Mouse (Mus musculus): ENCODE results near the gene Lrrc26. TPM values are rescaled to one million over a fixed set of nuclear protein-coding genes. Genes with fewer than 3 reads are reported as not detected.
"Not testable (repeated sequence)": the region's sequence is repeated elsewhere in the genome, so short reads cannot be mapped to it uniquely, and the experiment has no call there.

Gene Lrrc26
- total RNA-seq (2021): not detected
- long read RNA-seq, experiment 1: 0 reads
- long read RNA-seq, experiment 2: 0 reads

DNA sequence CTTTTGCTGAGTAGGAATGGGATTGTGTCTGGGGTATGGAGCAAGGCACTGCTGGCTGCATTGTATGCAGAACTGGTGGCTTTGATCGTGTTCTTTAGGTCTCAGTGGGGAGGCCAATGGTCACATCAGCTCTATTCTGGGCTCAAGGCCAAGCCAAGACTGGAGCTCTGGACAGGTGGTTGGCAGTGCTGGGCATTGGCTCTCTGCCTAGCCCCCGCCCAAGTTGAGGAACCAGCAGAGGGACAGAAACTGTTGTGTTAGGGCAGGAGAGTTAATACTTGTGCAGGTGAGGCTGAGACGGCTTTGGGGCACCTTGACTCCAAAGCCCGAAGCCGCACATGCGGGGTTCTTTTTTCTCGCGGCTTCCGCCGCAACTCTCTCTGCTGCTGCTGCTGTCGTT is at the start of gene Lrrc26:
Gene Lrrc26, plus strand, starts transcription at position 265 of the 400 bp plus-strand sequence.
- DNase-seq (ENCODE audit: low spot score in 2 of 2): peak in 1 of 2 experiments; percentile 39

DNA sequence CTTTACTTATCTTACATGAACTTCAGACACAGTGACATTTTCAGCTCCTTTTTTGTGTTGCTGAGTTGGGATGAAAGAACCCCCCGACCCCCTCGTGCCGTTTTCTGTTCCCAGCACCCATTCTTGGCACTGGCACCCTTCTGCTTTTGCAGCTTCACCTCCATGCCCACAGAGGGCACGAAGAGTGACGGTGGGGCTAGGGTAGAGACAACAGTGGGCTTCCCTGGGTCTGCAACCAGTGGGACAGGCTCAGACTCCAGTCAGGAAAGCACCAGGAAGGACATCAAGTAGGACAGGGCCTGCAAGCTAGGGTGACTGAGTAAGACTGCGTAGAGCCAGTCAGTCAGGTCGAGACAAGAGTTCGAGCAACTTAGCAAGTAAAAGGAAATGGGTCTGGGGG is 49.4 kb upstream of the Lrrc26 start:
- DNase-seq (ENCODE audit: low spot score in 2 of 2): no peak

DNA sequence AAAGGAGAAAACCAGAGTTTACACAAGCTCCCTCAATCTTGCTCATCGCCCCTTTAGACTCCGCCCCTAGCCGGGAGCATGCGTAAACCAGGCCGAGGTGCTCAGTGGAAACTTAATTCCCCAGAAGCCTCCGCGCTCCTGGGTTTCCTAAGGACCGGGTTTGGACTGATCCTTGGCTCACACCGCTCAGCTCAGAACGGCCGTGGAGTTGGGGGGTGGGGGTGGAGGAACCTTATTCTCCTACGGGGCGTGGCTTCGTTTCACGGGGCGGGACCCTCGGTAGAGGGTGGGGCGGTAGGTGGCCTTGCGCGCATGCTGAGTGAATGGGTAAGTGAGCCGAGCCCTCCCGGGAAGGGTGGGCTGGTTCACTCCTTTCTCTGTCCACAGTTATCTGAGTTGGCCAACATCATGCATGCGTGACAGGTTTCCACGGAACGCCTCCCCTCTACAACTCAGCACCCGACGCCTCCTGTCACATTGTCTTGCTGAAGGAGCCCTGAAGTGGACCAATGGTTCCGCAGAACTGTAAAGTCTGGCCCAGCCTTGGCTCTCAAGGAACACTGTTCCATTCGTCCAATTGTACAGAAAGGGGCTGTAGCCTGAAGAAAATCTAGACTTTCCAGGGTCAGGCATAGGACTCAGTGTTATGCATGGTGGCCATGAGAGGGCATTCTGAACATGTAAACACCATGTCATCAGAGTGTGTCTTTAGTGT is 48.8 kb upstream of the Lrrc26 start:
- peak; percentile 69 to 75 for DNase-seq (ENCODE audit: low spot score in 2 of 2)

DNA sequence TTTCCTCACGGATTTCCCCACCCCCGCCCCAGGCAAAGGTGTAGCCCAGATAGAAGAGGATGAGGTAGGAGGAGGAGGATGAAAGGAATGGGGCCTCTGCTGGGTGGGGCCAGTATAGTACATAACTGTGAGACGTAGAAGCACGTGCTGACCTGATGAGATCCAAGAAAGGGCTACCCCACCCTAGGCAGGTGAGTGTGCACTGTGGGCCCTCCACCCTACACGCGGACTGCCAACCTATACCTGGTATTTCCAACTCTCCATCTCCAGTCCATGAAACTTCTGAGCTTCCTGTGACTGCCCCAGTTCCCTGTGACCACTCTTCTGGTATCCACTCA is 48.3 kb upstream of the Lrrc26 start:
- DNase-seq (ENCODE audit: low spot score in 2 of 2): no peak

DNA sequence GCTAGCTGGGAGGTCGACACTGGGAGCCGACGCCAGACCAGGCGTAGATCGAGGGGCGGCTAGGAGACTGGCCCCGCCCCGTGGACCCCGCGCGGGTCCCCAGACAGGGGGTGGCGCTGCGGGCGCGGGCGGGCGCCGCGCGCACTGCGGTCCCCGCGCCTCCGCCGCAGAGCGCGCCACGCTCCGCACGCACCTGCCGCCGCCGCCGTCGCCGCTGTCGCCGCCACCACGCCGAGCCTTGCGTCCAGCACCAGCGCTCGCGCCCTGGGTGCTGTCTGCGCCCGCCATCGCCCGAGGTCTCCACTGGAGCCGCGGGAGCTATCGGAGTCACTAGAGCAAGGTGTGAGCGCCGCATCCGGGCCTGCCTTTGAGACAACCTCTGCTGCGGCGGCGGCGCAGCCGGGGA is 47.6 kb upstream of the Lrrc26 start, which contains the start of the genes Rnf208 and Cysrt1:
Gene Rnf208, plus strand, starts transcription at position 155 of the 406 bp plus-strand sequence.
Gene Cysrt1, minus strand, starts transcription at position 352 of the 406 bp plus-strand sequence.
- DNase-seq (ENCODE audit: low spot score in 2 of 2): peak; percentile 45 to 62

DNA sequence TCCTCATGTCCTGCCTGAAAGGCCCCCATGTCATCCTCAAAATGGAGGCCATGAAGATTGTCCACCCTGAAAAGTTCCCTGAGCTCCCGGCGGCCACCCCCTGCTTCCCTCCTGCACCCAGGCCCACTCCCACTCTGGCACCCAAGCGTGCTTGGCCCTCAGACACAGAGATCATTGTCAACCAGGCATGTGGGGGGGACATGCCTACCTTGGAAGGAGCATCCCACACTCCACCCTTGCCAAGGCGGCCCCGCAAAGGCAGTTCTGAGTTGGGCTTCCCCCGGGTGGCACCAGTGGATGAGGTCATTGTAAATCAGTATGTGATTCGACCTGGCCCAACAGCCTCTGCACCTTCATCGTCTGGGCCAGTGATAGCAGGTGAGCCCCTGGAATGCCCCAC is 46.4 kb upstream of the Lrrc26 start:
- no peak for DNase-seq (ENCODE audit: low spot score in 2 of 2)

DNA sequence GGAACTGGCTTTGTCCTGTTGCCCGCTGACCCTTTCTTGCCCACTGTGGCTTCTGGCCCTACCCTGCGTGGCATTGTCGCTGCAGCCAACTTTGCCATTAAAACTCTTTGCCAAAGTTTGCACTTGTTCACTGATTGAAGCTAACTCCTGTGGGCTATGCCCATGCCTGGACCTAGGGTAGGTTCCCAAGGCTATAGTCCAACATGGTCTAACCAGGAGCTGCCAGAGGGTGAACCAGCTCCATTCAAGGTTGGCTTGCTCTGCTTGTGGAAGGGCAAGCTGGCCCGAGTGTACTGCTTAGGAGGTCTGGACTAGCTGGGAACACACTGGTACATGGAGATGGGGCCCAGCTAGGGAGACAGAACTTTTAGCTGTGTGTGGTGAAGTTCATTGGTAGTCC is 45.6 kb upstream of the Lrrc26 start:
- DNase-seq (ENCODE audit: low spot score in 2 of 2): no peak

DNA sequence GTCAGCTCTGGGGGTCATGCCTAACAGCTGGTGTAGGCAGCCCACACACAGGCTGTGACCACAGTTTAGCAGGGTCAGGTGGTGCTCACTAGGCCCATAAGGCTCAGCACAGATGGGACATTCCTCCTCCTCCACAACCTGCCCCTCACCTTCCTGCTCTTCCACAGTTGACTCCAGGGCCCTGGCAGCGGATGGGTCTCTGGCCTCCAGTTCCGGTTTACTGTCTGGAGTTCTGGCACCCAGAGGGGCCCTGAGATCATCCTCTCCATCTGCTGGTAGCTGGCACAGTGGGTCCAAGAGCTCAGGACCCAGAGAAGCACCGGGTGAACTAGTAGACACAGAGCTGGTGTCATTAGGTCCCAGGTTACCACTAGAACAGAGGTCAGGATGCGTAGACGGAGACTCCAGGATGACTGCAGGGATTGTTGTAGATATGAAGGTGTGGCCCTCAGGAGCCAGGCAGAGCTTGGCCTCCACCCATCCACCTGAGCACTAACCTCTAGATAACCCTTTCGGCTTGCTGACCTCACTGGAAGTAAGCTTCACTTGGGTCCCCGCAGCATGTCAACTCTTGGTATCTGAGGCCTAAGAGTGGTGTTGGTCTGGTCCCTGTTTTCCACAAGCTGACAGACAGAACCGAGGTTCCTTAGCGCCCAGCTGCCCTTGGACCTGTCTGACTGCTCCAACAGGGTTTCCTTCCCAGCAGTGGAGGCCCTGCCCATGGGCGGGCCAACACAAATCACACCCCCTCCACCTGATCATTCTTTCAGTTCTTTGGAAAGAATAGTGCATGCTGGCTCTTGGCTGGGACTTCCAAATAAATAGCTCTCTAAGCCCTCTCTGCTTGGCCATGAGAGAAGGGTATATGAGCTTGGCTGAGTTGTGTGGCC is 43.3 kb upstream of the Lrrc26 start, which contains the start of gene AL732309.1:
Gene AL732309.1, minus strand, starts transcription at position 681 of the 890 bp plus-strand sequence.
- DNase-seq (ENCODE audit: low spot score in 2 of 2): no peak

DNA sequence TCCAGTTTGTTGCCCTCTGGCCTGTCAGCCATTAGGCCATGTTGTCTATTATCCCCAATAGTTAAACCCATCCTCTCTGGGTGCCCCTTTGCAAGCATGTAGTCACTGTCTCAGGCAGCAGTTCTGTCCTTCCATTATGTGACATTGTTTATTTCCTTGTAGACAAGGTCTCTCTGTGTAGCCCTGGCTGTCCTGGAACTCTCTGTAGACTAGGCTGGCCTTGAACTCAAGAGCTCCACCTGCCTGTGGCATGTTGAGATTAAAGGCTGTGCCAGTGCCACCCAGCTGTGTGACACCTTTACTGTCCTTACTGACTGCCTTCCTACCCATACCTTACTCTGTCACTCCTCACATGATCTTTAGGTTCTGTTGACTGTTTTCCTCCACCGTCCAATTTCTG is 37.4 kb upstream of the Lrrc26 start:
- DNase-seq (ENCODE audit: low spot score in 2 of 2): no peak

DNA sequence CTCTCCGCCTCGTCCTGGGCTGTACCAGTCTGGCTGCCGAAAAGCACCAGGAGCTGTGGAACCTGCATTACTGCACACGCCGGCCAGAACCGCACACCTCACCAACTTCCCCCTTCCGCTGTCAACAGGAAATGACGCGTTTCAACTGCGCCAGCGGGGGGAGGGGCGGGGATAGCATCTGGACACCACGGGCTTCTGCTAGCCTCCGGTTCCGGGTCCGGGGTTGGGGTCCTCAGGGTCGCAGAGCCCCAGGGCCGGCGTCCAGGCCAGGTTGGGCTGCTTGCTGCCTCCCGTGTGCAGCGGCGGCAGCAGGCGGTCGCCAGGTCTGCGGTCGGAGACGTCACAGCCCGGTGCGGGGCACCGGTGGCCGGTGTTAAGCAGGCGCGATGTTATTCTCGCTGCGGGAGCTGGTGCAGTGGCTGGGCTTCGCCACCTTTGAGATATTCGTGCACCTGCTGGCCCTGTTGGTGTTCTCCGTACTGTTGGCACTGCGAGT is 34.4 kb upstream of the Lrrc26 start, which contains the start of gene Tmem203:
Gene Tmem203, plus strand, starts transcription at position 156 of the 496 bp plus-strand sequence.
- DNase-seq (ENCODE audit: low spot score in 2 of 2): peak; percentile 89

DNA sequence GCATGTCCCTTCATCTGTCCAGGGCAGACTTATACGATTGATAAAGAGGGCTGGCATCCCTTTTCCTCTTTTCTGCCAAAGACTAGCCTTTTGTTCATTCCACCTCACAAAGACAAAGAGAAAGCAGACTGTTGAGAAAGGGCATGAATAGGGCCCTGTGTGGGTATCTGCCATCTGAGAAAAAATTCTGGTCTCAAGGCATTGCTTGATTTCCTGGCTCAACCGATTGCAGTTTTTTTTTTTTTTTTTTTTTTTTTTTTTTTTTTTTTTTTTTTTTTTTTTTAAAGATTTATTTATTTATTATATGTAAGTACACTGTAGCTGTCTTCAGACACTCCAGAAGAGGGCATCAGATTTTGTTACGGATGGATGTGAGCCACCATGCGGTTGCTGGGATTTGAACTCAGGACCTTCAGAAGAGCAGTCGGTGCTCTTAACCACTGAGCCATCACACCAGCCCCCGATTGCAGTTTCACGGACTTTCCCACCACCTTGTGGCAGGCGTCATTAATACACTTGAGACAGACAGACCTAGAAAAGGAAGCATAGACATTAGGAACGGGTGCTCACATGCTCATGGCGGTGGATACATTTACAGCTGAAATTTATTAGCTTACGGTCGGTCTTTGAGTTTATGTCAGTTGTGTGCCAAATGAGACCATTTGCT is 33.1 kb upstream of the Lrrc26 start:
- not testable (repeated sequence) for DNase-seq (ENCODE audit: low spot score in 2 of 2)

DNA sequence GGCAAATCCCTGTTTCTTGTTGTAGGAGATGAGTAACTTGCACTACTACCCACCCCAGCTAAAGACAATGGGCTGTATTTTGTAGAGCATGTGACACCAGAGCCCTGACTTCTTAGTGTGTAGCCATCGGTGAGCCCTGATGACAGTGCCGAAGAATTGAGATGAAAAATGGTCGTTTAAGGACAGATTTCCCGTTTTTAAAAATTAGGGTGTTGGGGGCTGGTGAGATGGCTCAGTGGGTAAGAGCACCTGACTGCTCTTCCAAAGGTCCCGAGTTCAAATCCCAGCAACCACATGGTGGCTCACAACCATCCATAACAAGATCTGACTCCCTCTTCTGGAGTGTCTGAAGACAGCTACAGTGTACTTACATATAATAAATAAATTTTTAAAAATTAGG is 32.5 kb upstream of the Lrrc26 start:
- DNase-seq (ENCODE audit: low spot score in 2 of 2): not testable (repeated sequence)

DNA sequence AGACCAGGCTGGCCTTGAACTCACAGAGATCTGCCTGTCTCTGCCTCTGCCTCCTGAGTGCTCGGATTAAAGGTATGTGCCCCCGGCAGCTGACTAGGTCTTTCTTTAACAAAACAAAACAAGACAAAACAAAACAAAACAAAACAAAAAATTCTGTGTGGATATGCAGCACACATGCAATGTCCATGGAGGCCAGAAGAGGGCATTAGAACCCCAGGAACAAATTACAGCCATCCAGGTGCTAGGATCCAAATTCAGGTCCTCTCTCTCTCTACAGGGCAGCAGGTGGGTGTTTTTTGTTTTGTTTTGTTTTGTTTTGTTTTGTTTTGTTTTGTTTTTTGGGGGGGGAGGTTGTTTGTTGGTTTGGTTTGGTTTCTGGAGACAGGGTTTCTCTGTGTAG is 30.8 kb upstream of the Lrrc26 start:
- no peak for DNase-seq (ENCODE audit: low spot score in 2 of 2)

DNA sequence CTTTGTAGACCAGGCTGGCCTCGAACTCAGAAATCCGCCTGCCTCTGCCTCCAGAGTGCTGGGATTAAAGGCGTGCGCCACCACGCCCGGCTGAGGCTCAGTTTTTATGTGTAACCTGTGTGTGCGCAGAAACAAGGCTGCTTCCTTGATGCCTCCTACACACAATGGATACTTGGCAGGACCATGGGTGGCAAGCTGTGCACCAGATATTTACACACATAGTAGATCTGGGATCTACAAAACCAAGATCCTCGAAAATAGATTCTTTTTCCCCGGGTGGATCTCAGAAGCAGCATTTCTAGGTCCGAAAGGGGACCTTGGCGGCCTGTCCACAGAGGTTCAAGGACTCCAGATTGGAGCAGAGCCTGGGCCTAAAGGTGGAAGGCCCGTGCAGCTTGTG is 27.8 kb upstream of the Lrrc26 start:
- DNase-seq (ENCODE audit: low spot score in 2 of 2): no peak

DNA sequence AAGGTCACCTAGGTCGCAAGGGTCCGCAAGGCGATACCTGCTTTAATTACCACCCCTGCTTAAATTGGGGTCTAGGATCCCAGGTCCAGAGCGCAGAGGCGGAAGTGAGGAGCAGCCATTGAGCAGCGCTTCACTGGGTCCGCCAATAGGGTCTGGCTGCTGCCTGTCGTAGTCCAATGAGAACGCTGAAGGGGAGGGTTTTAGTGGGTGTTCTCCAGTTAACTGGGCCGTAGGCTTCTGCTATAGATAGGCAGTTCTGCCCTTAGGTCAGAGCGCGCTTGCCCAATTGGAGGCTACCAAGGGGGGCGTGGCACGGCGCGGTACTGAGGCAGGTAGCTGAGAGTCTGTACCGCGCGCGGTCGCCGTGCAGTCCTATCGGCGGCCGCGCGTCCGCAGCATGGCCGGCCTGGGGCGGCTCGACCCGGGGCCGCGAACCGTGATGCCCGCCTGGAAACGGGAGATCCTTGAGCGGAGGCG is 27.4 kb upstream of the Lrrc26 start, which contains the start of gene Tprn:
Gene Tprn, plus strand, starts transcription at position 328 of the 477 bp plus-strand sequence.
- peak; percentile 91 to 93 for DNase-seq (ENCODE audit: low spot score in 2 of 2)

DNA sequence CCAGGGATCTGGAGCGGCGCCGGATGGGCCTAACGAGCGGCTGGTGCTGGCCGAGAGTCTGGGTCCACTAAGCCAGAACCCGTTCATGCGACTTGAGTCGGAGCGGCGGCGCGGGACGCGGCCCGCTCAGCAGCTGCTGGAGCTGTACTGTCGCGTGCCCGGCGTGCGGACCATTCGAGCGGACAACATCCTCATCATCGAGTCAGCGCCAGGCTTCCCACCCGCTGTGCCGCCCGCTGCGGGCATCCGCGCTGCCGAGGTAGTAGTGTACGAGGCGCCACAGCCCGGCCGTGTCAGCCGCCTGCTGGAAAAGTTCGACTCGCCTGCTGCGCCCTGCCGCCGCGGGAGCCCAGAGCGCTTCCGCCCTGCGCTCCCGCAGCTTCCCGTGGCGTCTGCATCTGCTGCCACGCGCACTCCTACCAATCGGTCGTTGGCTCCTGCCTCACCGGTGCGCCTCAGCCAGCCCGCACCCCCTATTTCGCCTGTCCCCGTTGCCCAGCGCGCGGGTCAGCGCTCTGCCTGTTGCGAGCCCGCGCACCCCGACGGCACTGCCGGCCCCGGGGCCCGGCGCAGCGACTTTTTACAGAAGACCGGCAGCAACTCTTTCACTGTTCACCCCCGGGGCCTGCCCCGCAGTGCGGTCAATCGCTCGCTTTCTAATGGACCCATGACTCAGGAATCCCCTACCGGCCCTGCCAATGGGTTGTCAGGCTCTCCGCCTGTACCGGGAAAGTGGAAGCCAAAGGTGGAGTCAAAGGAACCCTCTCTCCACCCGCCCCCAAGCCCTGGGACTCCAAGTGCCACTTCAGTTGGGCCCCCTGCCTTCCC is 26.7 kb upstream of the Lrrc26 start:
- no peak for DNase-seq (ENCODE audit: low spot score in 2 of 2)

DNA sequence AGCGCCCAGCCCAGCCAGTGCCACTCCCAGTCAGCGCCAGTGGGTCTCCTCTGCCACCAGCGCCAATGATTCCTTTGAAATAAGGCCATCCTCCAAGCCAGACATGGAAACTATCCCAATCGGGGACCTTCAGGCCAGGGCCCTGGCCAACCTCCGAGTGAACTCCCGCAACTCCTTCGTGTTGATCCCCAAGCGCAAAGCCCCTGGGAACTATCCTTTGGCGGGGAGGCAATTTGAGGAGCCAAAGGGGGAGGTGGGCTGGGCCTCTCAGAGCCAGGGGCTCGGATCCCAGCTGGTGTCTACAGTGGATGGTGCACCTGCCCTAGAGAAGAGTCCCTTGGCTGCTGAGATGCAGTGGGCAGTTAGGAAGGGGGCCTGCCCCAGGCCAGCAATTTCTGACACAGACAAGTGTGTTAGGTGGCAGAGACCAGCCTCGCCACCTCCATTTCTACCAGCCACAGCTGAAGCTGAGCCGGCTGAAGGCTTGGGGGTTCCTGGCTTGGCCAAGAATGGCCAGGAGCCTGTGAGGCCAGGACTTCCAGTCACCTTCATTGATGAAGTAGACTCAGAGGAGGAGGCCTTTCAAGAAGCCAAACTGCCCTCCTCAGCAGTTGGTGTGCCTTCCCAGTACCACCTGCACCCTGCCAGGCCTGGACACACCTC is 26.0 kb upstream of the Lrrc26 start:
- no peak for DNase-seq (ENCODE audit: low spot score in 2 of 2)

DNA sequence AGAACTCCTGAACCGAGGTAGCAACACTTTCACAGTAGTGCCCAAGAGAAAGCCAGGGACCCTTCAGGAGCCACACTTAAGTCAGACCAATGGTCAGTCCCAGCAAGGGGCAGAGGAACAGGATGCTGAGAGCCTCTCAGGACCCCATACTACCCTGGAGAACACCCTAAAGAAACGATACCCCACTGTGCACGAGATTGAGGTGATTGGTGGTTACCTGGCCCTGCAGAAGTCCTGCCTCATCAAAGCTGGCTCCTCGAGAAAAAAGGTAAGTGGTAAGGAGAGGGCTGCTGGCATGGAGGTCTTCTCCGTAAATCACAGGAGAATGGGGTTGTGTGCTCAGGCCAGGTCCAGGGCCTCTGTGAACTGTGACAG is 25.4 kb upstream of the Lrrc26 start:
- no peak for DNase-seq (ENCODE audit: low spot score in 2 of 2)

DNA sequence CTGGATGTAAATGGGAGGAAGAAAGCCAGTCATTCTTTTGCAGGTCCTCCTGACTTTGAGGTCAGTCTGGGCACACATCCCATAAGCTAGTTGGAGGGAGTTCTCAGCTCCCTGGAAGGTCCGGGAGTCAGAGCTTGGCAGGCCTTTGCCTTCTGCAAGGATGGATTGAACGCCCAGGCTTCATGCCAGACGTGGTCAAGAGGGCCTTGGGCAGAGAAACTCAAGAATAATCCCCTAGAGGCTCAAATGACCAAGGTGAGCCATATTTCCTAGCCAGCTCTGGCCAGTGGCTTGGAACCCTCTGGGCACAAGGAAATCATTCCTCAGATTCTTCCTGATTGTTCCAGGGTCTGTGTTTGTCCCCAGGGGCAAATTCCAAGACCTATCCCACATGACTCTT is 24.9 kb upstream of the Lrrc26 start:
- DNase-seq (ENCODE audit: low spot score in 2 of 2): no peak
